Mouse (Mus musculus) limb, embryonic 14.5 days (tissue): ENCODE measurements at regions not wholly inside any gene's neighbourhood (a gene's known extent, or its start where the extent isn't known, plus 50 kb on each side); places are given as distances from the start of the nearest gene placed in this dataset.

Experiments
- ATAC-seq: fragments of 200-750 bp; cut with Nextera tagmentation; 2 replicates; pipeline ENCODE4 v1.8.0; 2017; ENCODE audit warnings: low read depth, moderate number of reproducible peaks, moderate TSS enrichment; ENCODE audit not compliant: low FRiP score
- DNase-seq: peaks from one replicate; pipeline ENCODE4 v3.0.0-alpha.2; 2015; ENCODE audit warnings: low spot score
- H3K27ac ChIP-seq: fragments of 300-500 bp; sonication (generic); replicated peaks from 2 replicates; pipeline ENCODE4 v1.5.1; 2014; ENCODE audit warnings: low read depth, mild to moderate bottlenecking, low read length, moderate library complexity, mixed read lengths
- H3K27me3 ChIP-seq: fragments of 300-500 bp; sonication (generic); 2 replicates; pipeline ENCODE4 v1.6.1; 2014; ENCODE audit warnings: low read length, mixed read lengths; ENCODE audit not compliant: control insufficient read depth, insufficient read depth
- H3K36me3 ChIP-seq: fragments of 300-500 bp; sonication (generic); 2 replicates; pipeline ENCODE4 v1.6.1; 2014; ENCODE audit warnings: mild to moderate bottlenecking, low read length, moderate library complexity, mixed read lengths; ENCODE audit not compliant: control insufficient read depth, insufficient read depth
- H3K4me1 ChIP-seq: fragments of 300-500 bp; sonication (generic); 2 replicates; pipeline ENCODE4 v1.6.1; 2014; ENCODE audit warnings: antibody characterized with exemption, low read length, mixed read lengths; ENCODE audit not compliant: control insufficient read depth, insufficient read depth
- H3K4me2 ChIP-seq: fragments of 300-500 bp; sonication (generic); replicated peaks from 2 replicates; pipeline ENCODE4 v1.6.1; 2014; ENCODE audit warnings: low read depth, mild to moderate bottlenecking, low read length, moderate library complexity; ENCODE audit not compliant: severe bottlenecking
- H3K4me3 ChIP-seq: fragments of 300-500 bp; sonication (generic); replicated peaks from 2 replicates; pipeline ENCODE4 v1.5.1; 2014; ENCODE audit warnings: low read length
- H3K9ac ChIP-seq: fragments of 300-500 bp; sonication (generic); 2 replicates; pipeline ENCODE4 v1.6.1; 2014; ENCODE audit warnings: mild to moderate bottlenecking, low read depth, low read length, moderate library complexity; ENCODE audit not compliant: severe bottlenecking
- H3K9me3 ChIP-seq: fragments of 300-500 bp; sonication (generic); 2 replicates; pipeline ENCODE4 v1.6.1; 2016; ENCODE audit warnings: low read length; ENCODE audit not compliant: control insufficient read depth
- POLR2A ChIP-seq: fragments of 200-500 bp; IDR thresholded peaks from 2 replicates; pipeline ENCODE4 v1.8.0; 2012; ENCODE audit warnings: inconsistent platforms, mild to moderate bottlenecking, moderate library complexity, borderline replicate concordance; ENCODE audit not compliant: insufficient read depth, insufficient read length; ENCODE audit errors: extremely low read depth
- WGBS: fragments of 180-500 bp; shearing (Covaris S2); extraction: QIAGEN DNeasy Blood & Tissue Kit; methylation state at CpG from one replicate; pipeline ENCODE4 v1.1.7; 2014; 5-methylcytosine and 5-hydroxymethylcytosine counted together

DNA sequence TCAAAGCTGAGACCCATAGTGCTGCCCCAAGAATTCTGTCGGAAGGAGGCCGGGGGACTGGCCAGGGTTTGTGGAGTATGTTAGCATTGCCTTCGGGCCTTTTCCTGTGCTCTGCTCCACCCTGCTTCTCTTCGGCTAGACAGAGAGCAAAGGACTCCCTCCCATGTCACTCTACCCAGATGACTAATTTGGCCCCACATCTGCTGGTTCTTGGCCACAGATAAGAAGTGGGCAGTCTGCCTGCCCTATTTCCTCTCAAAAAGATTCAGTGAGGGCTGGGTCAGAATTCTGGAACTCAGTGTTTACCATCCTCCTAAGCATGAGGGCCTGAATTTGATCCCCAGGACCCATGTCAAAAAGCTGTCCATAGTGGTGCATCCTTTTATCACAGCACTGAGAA is 78.0 kb downstream of the Inhbb start:
- WGBS = 86% methylated on average over 4 of the region's 4 CpGs
- Histone ChIP-seq H3K4me3 (no peak overlapping the region), H3K9ac (no peak overlapping the region)

DNA sequence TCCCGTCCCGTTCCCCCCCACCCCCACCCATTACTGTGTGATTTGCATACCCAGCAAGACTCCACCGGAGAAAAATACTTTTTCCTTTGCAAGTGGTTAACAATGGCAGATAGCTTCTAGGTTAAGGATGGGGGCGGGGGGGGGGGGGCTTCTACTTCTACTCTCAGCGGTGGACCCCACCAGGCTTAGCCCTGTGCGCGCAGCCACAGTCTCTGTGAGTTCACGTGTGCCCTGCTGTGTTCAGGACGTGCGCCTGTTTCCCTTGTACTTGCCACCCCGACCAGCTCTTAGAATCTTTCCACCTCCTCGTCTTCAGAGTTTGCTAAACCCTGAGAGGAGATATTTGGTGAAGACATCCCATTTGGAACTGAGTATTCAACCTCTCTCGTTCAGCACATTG is 86.9 kb downstream of the Inhbb start:
- ATAC-seq = no peak
- no peak overlapping the region for H3K9ac ChIP-seq
- no peak for DNase-seq
- WGBS = 41% methylated on average over 13 of the region's 13 CpGs
- no peak overlapping the region for H3K4me3 ChIP-seq
- H3K4me1 ChIP-seq = no peaks in the 10 kb centered on the region
- no peak overlapping the region for H3K4me2 ChIP-seq
- no peaks in the 10 kb centered on the region for H3K36me3 ChIP-seq
- H3K27ac ChIP-seq = no peak overlapping the region
- no peaks in the 10 kb centered on the region for H3K9me3 ChIP-seq
- no peaks in the 10 kb centered on the region for H3K27me3 ChIP-seq
- no peak for TF ChIP-seq POLR2A

More for the DNA sequence above, 78.0 kb downstream of the Inhbb start:
- Histone ChIP-seq H3K36me3 (no peaks in the 10 kb centered on the region), H3K9me3 (no peaks in the 10 kb centered on the region), H3K27me3 (no peaks in the 10 kb centered on the region), H3K4me1 (peaks cover 9% of the 10 kb centered on the region), H3K27ac (no peak overlapping the region), H3K4me2 (no peak overlapping the region)
- ATAC-seq (no peak), DNase-seq (no peak)
- no peak for TF ChIP-seq POLR2A

DNA sequence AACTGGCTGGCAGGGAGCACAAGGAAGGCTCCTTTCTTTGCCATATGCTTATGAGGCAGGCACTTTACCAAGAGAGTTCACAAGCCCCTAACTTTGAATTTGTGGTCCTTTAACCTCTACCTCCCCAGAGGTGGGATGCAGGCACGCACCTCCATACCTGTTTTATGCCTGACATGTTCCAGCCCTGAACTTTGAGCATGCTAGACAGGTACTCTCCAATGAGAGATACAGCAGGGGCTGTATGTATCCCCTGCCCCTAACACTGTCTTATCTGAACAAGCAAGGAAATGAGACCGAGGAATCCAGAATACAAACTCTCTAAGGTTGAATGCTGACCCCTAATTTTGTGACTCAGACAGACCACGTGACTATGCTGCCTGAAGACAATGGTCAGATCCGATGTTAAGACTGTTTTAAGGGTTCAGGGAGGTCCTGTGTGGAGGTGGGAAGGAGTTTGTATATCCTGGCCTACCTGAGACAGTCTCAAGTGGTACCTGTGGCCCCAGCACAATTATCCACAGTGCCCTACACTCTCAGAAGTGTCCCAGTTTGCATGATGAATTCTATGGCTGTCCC is 91.2 kb downstream of the Inhbb start:
- H3K27me3 ChIP-seq = no peaks in the 10 kb centered on the region
- DNase-seq (no peak), ATAC-seq (no peak)
- H3K9ac ChIP-seq = no peak overlapping the region
- no peak overlapping the region for H3K4me3 ChIP-seq
- WGBS = 90% methylated on average over 4 of the region's 4 CpGs
- H3K9me3 ChIP-seq = no peaks in the 10 kb centered on the region
- H3K4me2 ChIP-seq = no peak overlapping the region
- H3K4me1 ChIP-seq = peaks cover 6% of the 10 kb centered on the region
- no peak for TF ChIP-seq POLR2A
- H3K36me3 ChIP-seq = no peaks in the 10 kb centered on the region
- H3K27ac ChIP-seq = no peak overlapping the region

DNA sequence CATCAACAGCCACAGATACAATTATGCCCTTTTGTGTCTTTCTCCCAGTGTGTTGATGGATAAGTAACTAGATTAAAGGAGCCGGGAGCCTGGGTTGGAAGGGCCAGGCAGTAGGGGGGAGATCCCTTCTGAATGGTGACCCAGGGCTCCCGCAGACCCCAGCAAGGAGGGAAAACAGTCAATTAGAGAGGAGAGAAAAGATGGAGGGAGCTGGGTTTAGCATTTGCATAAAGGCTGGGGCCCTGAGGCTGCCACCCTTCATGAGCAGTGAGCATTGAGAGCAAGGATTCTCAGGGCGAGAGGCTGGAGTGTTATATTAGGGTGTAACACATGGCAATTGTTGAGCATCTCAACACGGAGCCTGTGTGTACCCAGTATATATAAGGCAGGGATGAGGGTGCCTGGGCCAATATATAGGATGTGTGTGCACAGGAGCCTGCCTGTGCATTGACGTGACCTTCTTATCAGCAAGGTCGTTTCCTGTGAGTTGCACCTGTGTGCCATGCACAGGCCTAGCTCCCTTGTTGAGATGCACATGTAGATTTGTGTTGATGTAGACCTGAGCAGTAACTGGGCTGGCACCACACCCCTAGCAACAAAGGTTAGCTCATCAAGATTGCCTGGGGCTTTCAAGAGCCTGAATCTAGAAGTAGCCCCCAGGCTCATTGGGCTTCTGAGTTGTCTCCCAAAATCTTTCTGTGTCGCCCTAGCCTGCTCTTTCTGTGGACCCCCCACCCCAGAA is 92.2 kb downstream of the Inhbb start:
- H3K9me3 ChIP-seq = no peaks in the 10 kb centered on the region
- H3K9ac ChIP-seq = no peak overlapping the region
- H3K27me3 ChIP-seq = no peaks in the 10 kb centered on the region
- no peaks in the 10 kb centered on the region for H3K36me3 ChIP-seq
- no peak overlapping the region for H3K27ac ChIP-seq
- H3K4me1 ChIP-seq = peaks cover 6% of the 10 kb centered on the region
- H3K4me2 ChIP-seq = no peak overlapping the region
- H3K4me3 ChIP-seq = no peak overlapping the region
- ATAC-seq (no peak), DNase-seq (no peak)
- 56% methylated on average over 7 of the region's 7 CpGs for WGBS
- no peak for TF ChIP-seq POLR2A

DNA sequence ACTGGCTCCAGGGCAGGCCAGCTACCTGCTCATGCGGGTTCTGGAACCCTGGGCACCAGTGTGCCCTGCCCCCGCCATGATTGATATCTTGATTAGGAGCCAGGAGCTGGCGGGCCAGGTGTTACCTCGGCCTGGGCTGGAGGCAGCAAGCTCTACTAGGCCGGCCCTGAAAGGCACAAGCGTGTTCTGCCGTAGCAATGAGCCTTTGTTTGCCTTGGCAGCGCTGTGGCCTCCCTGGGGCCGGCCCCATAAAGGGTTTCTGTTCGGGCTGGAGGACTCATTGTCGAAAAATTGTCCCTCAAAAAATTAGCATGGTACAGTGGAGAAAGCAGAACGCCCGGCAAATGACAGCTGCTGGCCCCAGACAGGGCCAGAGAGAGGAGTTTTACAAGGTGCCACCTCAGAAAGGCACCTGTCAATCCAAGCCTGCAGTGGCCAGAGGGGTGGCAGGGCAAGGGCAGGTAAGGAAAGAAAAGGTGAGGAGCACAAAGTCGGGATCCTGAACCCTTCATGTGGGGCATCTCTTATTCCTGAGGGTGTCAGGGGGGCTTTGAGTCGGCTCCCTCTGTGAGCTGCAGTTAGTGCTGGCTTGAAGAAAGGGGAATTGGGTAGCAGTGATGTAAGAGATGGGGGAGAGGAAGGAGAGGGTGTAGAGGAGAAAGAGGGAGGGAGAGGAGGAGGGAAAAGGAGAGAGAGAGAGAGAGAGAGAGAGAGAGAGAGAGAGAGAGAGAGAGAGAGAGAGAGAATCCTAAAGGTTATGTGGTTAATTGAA is 92.9 kb downstream of the Inhbb start:
- DNase-seq = peak; percentile 61
- Histone ChIP-seq H3K4me2 (no peak overlapping the region; the same call in 1 of the 2 replicates), H3K36me3 (no peaks in the 10 kb centered on the region), H3K27ac (peak overlapping the region; percentile 38; the same call in 1 of the 2 replicates), H3K4me3 (no peak overlapping the region), H3K9me3 (no peaks in the 10 kb centered on the region), H3K27me3 (no peaks in the 10 kb centered on the region), H3K4me1 (peaks cover 6% of the 10 kb centered on the region), H3K9ac (0 out of 2 replicates have a peak overlapping the region, but pooled peaks have one; percentile 16)
- ATAC-seq = peak; percentile 72
- 17% methylated on average over 15 of the region's 15 CpGs for WGBS
- TF ChIP-seq POLR2A = no peak
